Comparison of ENCODE assay signal across 8 mouse cellular contexts in genomic region chr13:23426335-23426734, GRCm38 (mm10). TPM values are rescaled to one million over a fixed set of nuclear protein-coding genes. Genes with fewer than 3 reads are reported as not detected.
DNase-seq lines count a peak whose midpoint lies in the region; ATAC-seq lines count a peak whose summit lies in the region.

No protein-coding gene starts in this region.

- ATAC-seq in hindbrain, embryonic 13.5 days (ENCODE audit: low FRiP score), result no peak

- DNase-seq in hindbrain, embryonic 10.5 days (ENCODE audit: low spot score), result peak; percentile 64
- peak; percentile 86 for DNase-seq in A20 (ENCODE audit: low read depth, low spot score)
- peak; percentile 86 for DNase-seq in MEL-GATA-1-ER (ENCODE audit: extremely low read depth, low read depth)
- peak; percentile 41 for DNase-seq in induced T-regulatory cell, adult 2 months (ENCODE audit: low read depth)
- no peak for DNase-seq in layer of hippocampus, adult 11-12 months (ENCODE audit: low spot score)
- DNase-seq in kidney, adult 9 months, result no peak
- no peak for DNase-seq in urinary bladder, adult 18-20 months (ENCODE audit: low spot score in 2 of 2)

- WGBS in hindbrain, embryonic 10.5 days, result 5% methylated on average over 8 of the region's 8 CpGs
- 7% methylated on average over 8 of the region's 8 CpGs for WGBS in hindbrain, embryonic 13.5 days

- no peak overlapping the region for H3K4me2 ChIP-seq in hindbrain, embryonic 13.5 days

- H3K4me3 ChIP-seq in hindbrain, embryonic 10.5 days, result peak overlapping the region; percentile 96
- no peak overlapping the region for H3K4me3 ChIP-seq in hindbrain, embryonic 13.5 days

- no peaks in the 10 kb centered on the region for H3K27me3 ChIP-seq in hindbrain, embryonic 10.5 days (ENCODE audit: insufficient read depth, poor library complexity, severe bottlenecking)
- H3K27me3 ChIP-seq in hindbrain, embryonic 13.5 days, result no peaks in the 10 kb centered on the region

- H3K36me3 ChIP-seq in hindbrain, embryonic 10.5 days, result peaks cover 12% of the 10 kb centered on the region
- peaks cover 10% of the 10 kb centered on the region for H3K36me3 ChIP-seq in hindbrain, embryonic 13.5 days

- H3K27ac ChIP-seq in hindbrain, embryonic 10.5 days, result no peak overlapping the region
- no peak overlapping the region for H3K27ac ChIP-seq in hindbrain, embryonic 13.5 days

- H3K9ac ChIP-seq in hindbrain, embryonic 13.5 days, result no peak overlapping the region

- H3K4me1 ChIP-seq in hindbrain, embryonic 10.5 days (replicated peaks), result peaks cover 27% of the 10 kb centered on the region
- peaks cover 41% of the 10 kb centered on the region for H3K4me1 ChIP-seq in hindbrain, embryonic 13.5 days (replicated peaks)

- H3K9me3 ChIP-seq in hindbrain, embryonic 10.5 days, result no peaks in the 10 kb centered on the region
- H3K9me3 ChIP-seq in hindbrain, embryonic 13.5 days, result no peaks in the 10 kb centered on the region

RNA-seq across cellular contexts. Expression of gene Abt1, which starts 2.7 kb away (rescaled TPM):
- polyA plus RNA-seq in hindbrain, embryonic 10.5 days (2016; fragmentation: Nextera tagmentation; extraction: Ambion mirVana), result 13.4 and 14.5 TPM in 2 replicates
- polyA plus RNA-seq in hindbrain, embryonic 13.5 days (2015; fragmentation: Nextera tagmentation; extraction: Ambion mirVana), result 9.9 and 10.2 TPM in 2 replicates

RNA-seq across cellular contexts. Expression of gene Btn1a1, which starts 39.4 kb away (rescaled TPM):
- polyA plus RNA-seq in hindbrain, embryonic 10.5 days (2016; fragmentation: Nextera tagmentation; extraction: Ambion mirVana), result 0.04 TPM in 1 of 2 replicates, not detected in the other
- polyA plus RNA-seq in hindbrain, embryonic 13.5 days (2015; fragmentation: Nextera tagmentation; extraction: Ambion mirVana), result 0.06 TPM in 1 of 2 replicates, not detected in the other

RNA-seq across cellular contexts. Expression of gene Zfp322a, which starts 57.3 kb away (rescaled TPM):
- polyA plus RNA-seq in hindbrain, embryonic 10.5 days (2016; fragmentation: Nextera tagmentation; extraction: Ambion mirVana), result 42.3 and 54.0 TPM in 2 replicates
- 54.5 and 58.1 TPM in 2 replicates for polyA plus RNA-seq in hindbrain, embryonic 13.5 days (2015; fragmentation: Nextera tagmentation; extraction: Ambion mirVana)

Comparison
In these comparisons a context has a peak if more than half of its experiments do, and no peak if none do; other contexts are left out.
1. DNase-seq: peak in hindbrain, embryonic 10.5 days (single experiment), A20 (single experiment), MEL-GATA-1-ER (single experiment) and induced T-regulatory cell, adult 2 months (single experiment); none in layer of hippocampus, adult 11-12 months (single experiment), kidney, adult 9 months (single experiment) and urinary bladder, adult 18-20 months (0 of 2).